Mouse (Mus musculus) bone marrow, adult 2 months (tissue): Measurements from ENCODE around the gene Ccdc33.

Experiments
- CTCF ChIP-seq: fragments of 200-500 bp; IDR thresholded peaks from 2 replicates; pipeline ENCODE4 v1.5.1; 2011; ENCODE audit warnings: low read length, control low read depth; ENCODE audit not compliant: control insufficient read depth, insufficient read depth
- POLR2A ChIP-seq: fragments of 200-500 bp; IDR thresholded peaks from 2 replicates; pipeline ENCODE4 v1.6.1; 2011; ENCODE audit warnings: low read depth, mild to moderate bottlenecking, control low read depth, low read length, borderline replicate concordance; ENCODE audit not compliant: control insufficient read depth

DNA sequence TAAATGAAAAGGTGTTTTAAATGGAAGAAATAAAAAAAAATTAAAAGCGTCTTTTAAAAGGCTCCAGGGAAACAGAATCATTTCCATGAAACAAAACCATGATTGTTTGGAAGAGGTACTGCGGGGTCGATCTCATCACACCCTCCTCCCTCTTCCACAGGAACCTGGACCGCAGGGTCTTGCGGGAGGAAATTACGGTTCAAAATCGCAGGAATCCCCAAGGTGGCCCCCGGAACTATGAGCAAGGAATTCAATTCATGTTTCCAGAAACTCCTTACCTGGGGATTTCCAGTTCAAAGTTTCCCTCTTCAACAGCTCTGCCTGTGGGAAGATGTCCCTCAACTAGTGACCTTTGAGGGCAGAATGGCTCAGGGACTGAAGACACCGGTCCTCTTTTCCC, 4.6 kb downstream of the Ccdc33 start:
- TF ChIP-seq POLR2A: no peak
- no peak for TF ChIP-seq CTCF
